Comparison of ENCODE assay signal across 8 mouse cellular contexts in the genomic region with DNA sequence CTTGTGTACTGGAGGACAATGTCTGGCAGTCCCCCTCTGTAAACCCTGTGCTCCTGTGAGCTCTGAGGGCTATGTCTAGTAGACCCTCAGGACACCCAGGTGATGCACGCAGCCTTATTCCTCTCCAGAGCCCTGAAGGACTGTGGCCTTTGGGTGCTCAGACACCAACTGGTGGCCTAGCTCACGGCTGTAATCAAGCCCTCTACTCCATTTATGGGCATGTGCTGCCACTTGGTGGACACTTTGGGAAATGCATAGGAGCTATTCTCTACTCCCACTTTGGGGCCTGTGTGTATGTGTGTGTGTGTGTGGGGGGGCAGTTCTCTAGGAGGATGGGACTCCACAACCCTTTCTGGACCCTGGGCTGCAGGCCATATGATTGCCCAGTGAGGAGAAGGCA. TPM values are rescaled to one million over a fixed set of nuclear protein-coding genes. Genes with fewer than 3 reads are reported as not detected.
DNase-seq lines count a peak whose midpoint lies in the region; ATAC-seq and TF ChIP-seq lines count a peak whose summit lies in the region.

No protein-coding gene starts in this region.

- no peak overlapping the region for H3K4me3 ChIP-seq in bone marrow macrophage, adult 2 months (ENCODE audit: insufficient read depth, low read length)
- no peak overlapping the region for H3K4me3 ChIP-seq in embryonic fibroblast, embryonic 13.5 days (ENCODE audit: insufficient read depth, low read length)
- no peak overlapping the region for H3K4me3 ChIP-seq in heart, embryonic 12.5 days
- H3K4me3 ChIP-seq in kidney, embryonic 15.5 days (replicated peaks) = no peak overlapping the region
- no peak overlapping the region for H3K4me3 ChIP-seq in liver, embryonic 12.5 days
- no peak overlapping the region for H3K4me3 ChIP-seq in stomach, embryonic 16.5 days (replicated peaks; ENCODE audit: low read length)

- peak; percentile 34; the same call in 1 of the 2 replicates for ATAC-seq in heart, embryonic 12.5 days (ENCODE audit: insufficient number of reproducible peaks, low FRiP score)
- peak; percentile 54; the same call in 1 of the 2 replicates for ATAC-seq in kidney, embryonic 15.5 days (replicated peaks; ENCODE audit: low FRiP score)
- ATAC-seq in liver, embryonic 12.5 days = peak; percentile 16; the same call in 1 of the 2 replicates
- ATAC-seq in stomach, embryonic 16.5 days (ENCODE audit: insufficient read depth, low FRiP score) = peak; percentile 58; the same call in 1 of the 2 replicates

- no peaks in the 10 kb centered on the region for H3K9me3 ChIP-seq in heart, embryonic 12.5 days (replicated peaks)
- no peaks in the 10 kb centered on the region for H3K9me3 ChIP-seq in kidney, embryonic 15.5 days (replicated peaks)
- H3K9me3 ChIP-seq in liver, embryonic 12.5 days (replicated peaks) = no peaks in the 10 kb centered on the region
- no peaks in the 10 kb centered on the region for H3K9me3 ChIP-seq in stomach, embryonic 16.5 days (replicated peaks; ENCODE audit: control insufficient read depth, low read length)

- no peak for TF ChIP-seq POLR2A in bone marrow macrophage, adult 2 months (IDR thresholded peaks at IDR 0.05; ENCODE audit: borderline replicate concordance, low read depth, low read length)
- TF ChIP-seq POLR2A in embryonic fibroblast, embryonic 13.5 days (IDR thresholded peaks at IDR 0.05; ENCODE audit: low read depth, low read length) = no peak

- peaks cover 46% of the 10 kb centered on the region for H3K36me3 ChIP-seq in heart, embryonic 12.5 days
- H3K36me3 ChIP-seq in kidney, embryonic 15.5 days = peaks cover 48% of the 10 kb centered on the region
- H3K36me3 ChIP-seq in liver, embryonic 12.5 days = peaks cover 45% of the 10 kb centered on the region
- H3K36me3 ChIP-seq in stomach, embryonic 16.5 days (ENCODE audit: control insufficient read depth, insufficient read depth, low read length) = no peaks in the 10 kb centered on the region; the same call in 1 of the 2 replicates

- no peak overlapping the region for H3K27ac ChIP-seq in bone marrow macrophage, adult 2 months (ENCODE audit: insufficient read depth, low read depth, low read length)
- no peak overlapping the region for H3K27ac ChIP-seq in embryonic fibroblast, embryonic 13.5 days (ENCODE audit: insufficient read depth, low read length)
- H3K27ac ChIP-seq in heart, embryonic 12.5 days (ENCODE audit: poor library complexity, severe bottlenecking) = no peak overlapping the region
- no peak overlapping the region for H3K27ac ChIP-seq in kidney, embryonic 15.5 days
- no peak overlapping the region for H3K27ac ChIP-seq in liver, embryonic 12.5 days
- H3K27ac ChIP-seq in stomach, embryonic 16.5 days (ENCODE audit: low read length) = no peak overlapping the region

- 34% methylated on average over 2 of the region's 2 CpGs for WGBS in heart, embryonic 12.5 days
- WGBS in kidney, embryonic 15.5 days = 35% methylated on average over 2 of the region's 2 CpGs
- 16% methylated on average over 2 of the region's 2 CpGs for whole genome bisulfite sequencing in liver, embryonic 12.5 days (ENCODE audit: insufficient replicate concordance)
- 29% methylated on average over 2 of the region's 2 CpGs for WGBS in stomach, embryonic 16.5 days

- peak; percentile 86 for DNase-seq in CD4-positive, CD25-positive, alpha-beta regulatory T cell, adult 2 months (ENCODE audit: low read depth, low spot score)
- DNase-seq in neural tube, embryonic 10.5 days (ENCODE audit: extremely low spot score, low spot score) = peak; percentile 70

- 0 out of 2 replicates have a peak overlapping the region, but pooled peaks have one; percentile 48 for H3K9ac ChIP-seq in heart, embryonic 12.5 days
- H3K9ac ChIP-seq in kidney, embryonic 15.5 days = no peak overlapping the region
- no peak overlapping the region for H3K9ac ChIP-seq in liver, embryonic 12.5 days
- no peak overlapping the region; the same call in 1 of the 2 replicates for H3K9ac ChIP-seq in stomach, embryonic 16.5 days (ENCODE audit: low read length)

- peak; percentile 54 for TF ChIP-seq CTCF in bone marrow macrophage, adult 2 months (IDR thresholded peaks at IDR 0.05; ENCODE audit: low read depth, low read length)
- TF ChIP-seq CTCF in embryonic fibroblast, embryonic 13.5 days (IDR thresholded peaks at IDR 0.05; ENCODE audit: borderline replicate concordance, insufficient read depth, low read length) = peak; percentile 53; the same call in 1 of the 2 replicates

- H3K4me1 ChIP-seq in bone marrow macrophage, adult 2 months (ENCODE audit: control insufficient read depth, insufficient read depth, low read length) = 0 out of 2 replicates have a peak, but pooled peaks cover 2% of the 10 kb centered on the region
- H3K4me1 ChIP-seq in embryonic fibroblast, embryonic 13.5 days (ENCODE audit: control insufficient read depth, insufficient read depth, low read length) = no peaks in the 10 kb centered on the region
- peaks cover 43% of the 10 kb centered on the region for H3K4me1 ChIP-seq in heart, embryonic 12.5 days (replicated peaks)
- no peaks in the 10 kb centered on the region for H3K4me1 ChIP-seq in kidney, embryonic 15.5 days
- peaks cover 48% of the 10 kb centered on the region for H3K4me1 ChIP-seq in liver, embryonic 12.5 days
- peaks cover 3% of the 10 kb centered on the region; the same call in 1 of the 2 replicates for H3K4me1 ChIP-seq in stomach, embryonic 16.5 days (ENCODE audit: control insufficient read depth, insufficient read depth, low read length)

- H3K27me3 ChIP-seq in heart, embryonic 12.5 days (replicated peaks) = no peaks in the 10 kb centered on the region
- no peaks in the 10 kb centered on the region for H3K27me3 ChIP-seq in kidney, embryonic 15.5 days
- no peaks in the 10 kb centered on the region for H3K27me3 ChIP-seq in liver, embryonic 12.5 days (replicated peaks)
- H3K27me3 ChIP-seq in stomach, embryonic 16.5 days (ENCODE audit: control insufficient read depth, insufficient read depth, low read length) = no peaks in the 10 kb centered on the region

- no peak overlapping the region for H3K4me2 ChIP-seq in heart, embryonic 12.5 days
- no peak overlapping the region for H3K4me2 ChIP-seq in kidney, embryonic 15.5 days
- no peak overlapping the region for H3K4me2 ChIP-seq in liver, embryonic 12.5 days
- no peak overlapping the region for H3K4me2 ChIP-seq in stomach, embryonic 16.5 days (ENCODE audit: low read depth, low read length)

RNA-seq across cellular contexts. Expression of a gene that starts 24.8 kb away (rescaled TPM):
- polyA plus RNA-seq in bone marrow macrophage, adult 2 months (2012; ENCODE audit: insufficient read depth, insufficient read length, missing spikeins) = 13.2 and 17.3 TPM in 2 replicates
- 21.8 and 30.8 TPM in 2 replicates for polyA plus RNA-seq in embryonic fibroblast, embryonic 13.5 days (2011; ENCODE audit: insufficient read length, low read depth, missing spikeins)
- polyA plus RNA-seq in heart, embryonic 12.5 days (2016; fragmentation: Nextera tagmentation; extraction: Ambion mirVana) = 34.3 and 37.1 TPM in 2 replicates
- polyA plus RNA-seq in kidney, embryonic 15.5 days (2015; fragmentation: Nextera tagmentation; extraction: Ambion mirVana) = 32.3 and 34.3 TPM in 2 replicates
- 13.6 and 13.9 TPM in 2 replicates for polyA plus RNA-seq in liver, embryonic 12.5 days (2016; fragmentation: Nextera tagmentation; extraction: Ambion mirVana)
- 23.5 and 24.2 TPM in 2 replicates for polyA plus RNA-seq in stomach, embryonic 16.5 days (2015; fragmentation: Nextera tagmentation; extraction: Ambion mirVana)

RNA-seq across cellular contexts. Expression of a gene that starts 47.6 kb away (rescaled TPM):
- 23.9 and 29.3 TPM in 2 replicates for polyA plus RNA-seq in bone marrow macrophage, adult 2 months (2012; ENCODE audit: insufficient read depth, insufficient read length, missing spikeins)
- 48.0 and 50.2 TPM in 2 replicates for polyA plus RNA-seq in embryonic fibroblast, embryonic 13.5 days (2011; ENCODE audit: insufficient read length, low read depth, missing spikeins)
- polyA plus RNA-seq in heart, embryonic 12.5 days (2016; fragmentation: Nextera tagmentation; extraction: Ambion mirVana) = 88.4 and 91.2 TPM in 2 replicates
- polyA plus RNA-seq in kidney, embryonic 15.5 days (2015; fragmentation: Nextera tagmentation; extraction: Ambion mirVana) = 162 and 175 TPM in 2 replicates
- 153 and 154 TPM in 2 replicates for polyA plus RNA-seq in liver, embryonic 12.5 days (2016; fragmentation: Nextera tagmentation; extraction: Ambion mirVana)
- 90.4 and 92.2 TPM in 2 replicates for polyA plus RNA-seq in stomach, embryonic 16.5 days (2015; fragmentation: Nextera tagmentation; extraction: Ambion mirVana)

RNA-seq across cellular contexts. Expression of a gene that starts 50.6 kb away (rescaled TPM):
- polyA plus RNA-seq in bone marrow macrophage, adult 2 months (2012; ENCODE audit: insufficient read depth, insufficient read length, missing spikeins) = not detected in 2 replicates
- not detected in 2 replicates for polyA plus RNA-seq in embryonic fibroblast, embryonic 13.5 days (2011; ENCODE audit: insufficient read length, low read depth, missing spikeins)
- not detected in 2 replicates for polyA plus RNA-seq in heart, embryonic 12.5 days (2016; fragmentation: Nextera tagmentation; extraction: Ambion mirVana)
- polyA plus RNA-seq in kidney, embryonic 15.5 days (2015; fragmentation: Nextera tagmentation; extraction: Ambion mirVana) = 0.31 TPM in 1 of 2 replicates, not detected in the other
- polyA plus RNA-seq in liver, embryonic 12.5 days (2016; fragmentation: Nextera tagmentation; extraction: Ambion mirVana) = not detected in 2 replicates
- polyA plus RNA-seq in stomach, embryonic 16.5 days (2015; fragmentation: Nextera tagmentation; extraction: Ambion mirVana) = not detected in 2 replicates

RNA-seq across cellular contexts. Expression of a gene that starts 58.0 kb away (rescaled TPM):
- polyA plus RNA-seq in bone marrow macrophage, adult 2 months (2012; ENCODE audit: insufficient read depth, insufficient read length, missing spikeins) = 40.4 and 44.1 TPM in 2 replicates
- 37.4 and 41.2 TPM in 2 replicates for polyA plus RNA-seq in embryonic fibroblast, embryonic 13.5 days (2011; ENCODE audit: insufficient read length, low read depth, missing spikeins)
- polyA plus RNA-seq in heart, embryonic 12.5 days (2016; fragmentation: Nextera tagmentation; extraction: Ambion mirVana) = 59.1 and 60.0 TPM in 2 replicates
- polyA plus RNA-seq in kidney, embryonic 15.5 days (2015; fragmentation: Nextera tagmentation; extraction: Ambion mirVana) = 68.9 and 77.4 TPM in 2 replicates
- polyA plus RNA-seq in liver, embryonic 12.5 days (2016; fragmentation: Nextera tagmentation; extraction: Ambion mirVana) = 28.3 and 30.2 TPM in 2 replicates
- polyA plus RNA-seq in stomach, embryonic 16.5 days (2015; fragmentation: Nextera tagmentation; extraction: Ambion mirVana) = 103 and 123 TPM in 2 replicates
